Mouse (Mus musculus) embryonic facial prominence, embryonic 15.5 days (tissue): Measurements from ENCODE around the gene Dnajc15. TPM values are rescaled to one million over a fixed set of nuclear protein-coding genes. Genes with fewer than 3 reads are reported as not detected.

Experiments used
- ATAC-seq: fragments of 200-750 bp; cut with Nextera tagmentation; 2 replicates; pipeline ENCODE4 v1.8.0; 2017; ENCODE audit warnings: low read depth, moderate TSS enrichment; ENCODE audit not compliant: insufficient number of reproducible peaks, low FRiP score, low TSS enrichment
- H3K27ac ChIP-seq: fragments of 300-500 bp; sonication (generic); replicated peaks from 2 replicates; pipeline ENCODE4 v1.5.1; 2015; ENCODE audit warnings: mild to moderate bottlenecking, inconsistent platforms
- H3K27me3 ChIP-seq: fragments of 300-500 bp; sonication (generic); 2 replicates; pipeline ENCODE4 v1.6.1; 2015; ENCODE audit warnings: inconsistent platforms
- H3K36me3 ChIP-seq: fragments of 300-500 bp; sonication (generic); 2 replicates; pipeline ENCODE4 v1.6.1; 2015; ENCODE audit warnings: mild to moderate bottlenecking, inconsistent platforms
- H3K4me1 ChIP-seq: fragments of 300-500 bp; sonication (generic); 2 replicates; pipeline ENCODE4 v1.6.1; 2015; ENCODE audit warnings: inconsistent platforms
- H3K4me2 ChIP-seq: fragments of 300-500 bp; sonication (generic); replicated peaks from 2 replicates; pipeline ENCODE4 v1.6.1; 2015; ENCODE audit warnings: mild to moderate bottlenecking, inconsistent platforms
- H3K4me3 ChIP-seq: fragments of 300-500 bp; sonication (generic); replicated peaks from 2 replicates; pipeline ENCODE4 v1.5.1; 2015; ENCODE audit warnings: mild to moderate bottlenecking, inconsistent platforms
- H3K9ac ChIP-seq: fragments of 300-500 bp; sonication (generic); 2 replicates; pipeline ENCODE4 v1.6.1; 2015; ENCODE audit warnings: inconsistent platforms
- H3K9me3 ChIP-seq: fragments of 300-500 bp; sonication (generic); replicated peaks from 2 replicates; pipeline ENCODE4 v1.6.1; 2016; ENCODE audit warnings: inconsistent platforms
- WGBS: fragments of 180-500 bp; shearing (Covaris S2); methylation state at CpG from one replicate; pipeline ENCODE4 v1.1.7; 2015; 5-methylcytosine and 5-hydroxymethylcytosine counted together
- polyA plus RNA-seq: library from polyadenylated mRNA; unstranded; fragments of >200 nt; fragmentation: Nextera tagmentation; extraction: Ambion mirVana; gene quantifications from 2 replicates; pipeline ENCODE4 v1.2.1, GENCODE M21; 2015

Gene Dnajc15
- polyA plus RNA-seq, 1 experiment from 2014 or later = 102 TPM

- H3K4me2 ChIP-seq = no peak overlapping the region
- no peaks in the 10 kb centered on the region for H3K36me3 ChIP-seq
- ATAC-seq = no peak; the same call in 1 of the 2 replicates
- no peaks in the 10 kb centered on the region for H3K27me3 ChIP-seq
- H3K4me3 ChIP-seq = no peak overlapping the region
- no peaks in the 10 kb centered on the region for H3K9me3 ChIP-seq
- H3K9ac ChIP-seq = no peak overlapping the region
- H3K4me1 ChIP-seq = 0 out of 2 replicates have a peak, but pooled peaks cover 3% of the 10 kb centered on the region
- no peak overlapping the region for H3K27ac ChIP-seq
- 48% methylated on average over 7 of the region's 7 CpGs for WGBS
These were observed 80.5 kb downstream of the Dnajc15 start for GRCm38 (mm10) chr14:77794285-77794949.

GRCm38 (mm10) chr14:77792998-77793397 lies 81.9 kb downstream of the Dnajc15 start:
- Histone ChIP-seq H3K27ac (no peak overlapping the region), H3K4me1 (0 out of 2 replicates have a peak, but pooled peaks cover 3% of the 10 kb centered on the region), H3K27me3 (no peaks in the 10 kb centered on the region), H3K9ac (no peak overlapping the region), H3K36me3 (no peaks in the 10 kb centered on the region), H3K4me2 (no peak overlapping the region), H3K9me3 (no peaks in the 10 kb centered on the region), H3K4me3 (no peak overlapping the region)
- WGBS = 80% methylated on average over 6 of the region's 6 CpGs
- ATAC-seq = no peak

- H3K27ac ChIP-seq = no peak overlapping the region
- H3K27me3 ChIP-seq = peaks cover 3% of the 10 kb centered on the region; the same call in 1 of the 2 replicates
- H3K36me3 ChIP-seq = no peaks in the 10 kb centered on the region
- H3K9me3 ChIP-seq = no peaks in the 10 kb centered on the region
- no peak overlapping the region for H3K4me2 ChIP-seq
- no peaks in the 10 kb centered on the region for H3K4me1 ChIP-seq
- H3K9ac ChIP-seq = no peak overlapping the region
- H3K4me3 ChIP-seq = no peak overlapping the region
- no peak for ATAC-seq
These were observed 91.7 kb downstream of the Dnajc15 start for GRCm38 (mm10) chr14:77783217-77783616.

- no peak overlapping the region for H3K9ac ChIP-seq
- H3K4me2 ChIP-seq = no peak overlapping the region
- no peaks in the 10 kb centered on the region for H3K4me1 ChIP-seq
- no peaks in the 10 kb centered on the region for H3K27me3 ChIP-seq
- no peaks in the 10 kb centered on the region for H3K9me3 ChIP-seq
- WGBS = 88% methylated on average over 1 of the region's 1 CpGs
- H3K36me3 ChIP-seq = no peaks in the 10 kb centered on the region
- H3K27ac ChIP-seq = no peak overlapping the region
- no peak for ATAC-seq
- no peak overlapping the region for H3K4me3 ChIP-seq
These were observed 97.6 kb downstream of the Dnajc15 start for GRCm38 (mm10) chr14:77777365-77777764.

- H3K36me3 ChIP-seq = no peaks in the 10 kb centered on the region
- H3K4me2 ChIP-seq = no peak overlapping the region
- no peak for ATAC-seq
- H3K27me3 ChIP-seq = no peaks in the 10 kb centered on the region
- no peaks in the 10 kb centered on the region for H3K9me3 ChIP-seq
- WGBS = 74% methylated on average over 11 of the region's 11 CpGs
- H3K4me3 ChIP-seq = no peak overlapping the region
- H3K9ac ChIP-seq = no peak overlapping the region
- no peak overlapping the region for H3K27ac ChIP-seq
- no peaks in the 10 kb centered on the region for H3K4me1 ChIP-seq
These were observed 98.9 kb downstream of the Dnajc15 start for GRCm38 (mm10) chr14:77776005-77776531.

GRCm38 (mm10) chr14:77773331-77773730 lies 101.6 kb downstream of the Dnajc15 start:
- H3K4me3 ChIP-seq = no peak overlapping the region
- no peaks in the 10 kb centered on the region for H3K36me3 ChIP-seq
- no peaks in the 10 kb centered on the region for H3K27me3 ChIP-seq
- H3K4me2 ChIP-seq = no peak overlapping the region
- H3K9ac ChIP-seq = no peak overlapping the region
- H3K9me3 ChIP-seq = no peaks in the 10 kb centered on the region
- WGBS = 86% methylated on average over 8 of the region's 8 CpGs
- H3K27ac ChIP-seq = no peak overlapping the region
- no peak for ATAC-seq
- no peaks in the 10 kb centered on the region for H3K4me1 ChIP-seq

GRCm38 (mm10) chr14:77771626-77772025 lies 103.3 kb downstream of the Dnajc15 start:
- Histone ChIP-seq H3K9ac (no peak overlapping the region), H3K27ac (no peak overlapping the region), H3K4me3 (no peak overlapping the region), H3K36me3 (no peaks in the 10 kb centered on the region), H3K4me1 (no peaks in the 10 kb centered on the region), H3K27me3 (no peaks in the 10 kb centered on the region), H3K9me3 (no peaks in the 10 kb centered on the region), H3K4me2 (no peak overlapping the region)
- ATAC-seq = no peak
- 58% methylated on average over 2 of the region's 2 CpGs for WGBS

Other genes starting within 250 kb of the Dnajc15 start
- 0.97 and 1.3 TPM in 2 replicates for gene Epsti1, start 29.1 kb upstream of the Dnajc15 start, polyA plus RNA-seq
- gene Fam216b, start 213.9 kb upstream of the Dnajc15 start, polyA plus RNA-seq = 1.4 and 2.3 TPM in 2 replicates